Mouse (Mus musculus) frontal cortex, adult 2 months (tissue): ENCODE results near the gene Ubfd1. TPM values are rescaled to one million over a fixed set of nuclear protein-coding genes. Genes with fewer than 3 reads are reported as not detected.

Source experiments
- DNase-seq, 2 experiments: peaks; one replicate each; pipeline ENCODE4 v3.0.0; 2022; ENCODE audit warnings: low spot score in 1 of 2; ENCODE audit errors: extremely low spot score in 1 of 2
- polyA plus RNA-seq: library from polyadenylated mRNA; depleted of rRNA; stranded (reverse); fragments of >200 nt; gene quantifications from 2 replicates; pipeline ENCODE4 v1.2.3, GENCODE M21; 2012; rRNA removed

Gene Ubfd1
- 40.0 and 42.5 TPM in 2 replicates for polyA plus RNA-seq

DNA sequence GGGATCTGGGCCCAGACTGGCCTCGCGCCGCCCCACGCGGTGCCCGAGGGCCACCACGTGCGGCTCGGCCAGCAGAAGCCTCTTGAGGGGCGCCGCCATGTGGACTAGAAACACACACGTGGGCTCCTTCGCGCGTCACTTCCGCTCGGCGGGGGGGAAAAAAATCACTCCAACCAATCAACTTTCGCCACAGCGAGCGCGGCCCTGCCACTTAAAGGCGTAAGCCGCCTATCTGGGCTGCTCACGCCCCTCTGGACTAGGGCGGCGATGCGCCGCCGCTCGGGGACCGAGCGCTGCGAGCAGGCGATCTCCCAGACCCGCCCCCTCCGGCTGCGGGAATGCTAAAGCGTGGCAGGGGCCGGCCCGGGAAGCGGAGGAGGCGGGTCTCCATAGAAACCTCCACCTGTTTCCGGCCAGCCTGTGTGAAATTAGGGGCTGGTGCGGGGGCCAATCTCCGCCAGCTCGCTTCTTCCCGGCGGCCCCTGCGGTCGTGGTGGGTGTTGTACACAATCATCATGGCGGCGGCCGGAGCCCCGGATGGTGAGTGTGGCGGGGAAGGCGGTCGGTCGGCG, at the start of gene Ubfd1, which contains the start of gene Ears2:
TSS of gene Ubfd1 (plus strand) at position 231 of the 572 bp plus-strand sequence.
TSS of gene Ears2 (minus strand) at position 319 of the 572 bp plus-strand sequence.
- peak; percentile 96 to 98 for DNase-seq

DNA sequence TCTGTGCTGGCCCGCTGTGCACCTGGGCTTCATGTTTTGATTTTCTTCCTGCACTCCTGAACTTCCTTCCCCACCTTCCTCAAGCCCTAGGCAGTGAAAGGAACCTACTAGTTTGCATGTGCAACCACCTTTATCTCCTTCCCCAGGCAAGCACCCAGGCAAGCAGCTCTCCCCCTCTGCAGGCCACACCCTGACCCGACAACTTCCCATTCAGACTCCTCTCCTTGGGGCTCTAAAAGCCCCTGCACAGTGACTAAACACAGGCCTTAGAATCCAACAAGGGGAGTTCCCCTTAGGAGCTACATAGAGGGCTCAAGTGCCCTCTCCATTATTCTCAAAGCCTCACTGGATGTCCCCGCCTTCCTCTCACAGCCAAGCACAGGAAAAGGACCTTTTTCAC, 48.7 kb upstream of the Ubfd1 start:
- no peak for DNase-seq

DNA sequence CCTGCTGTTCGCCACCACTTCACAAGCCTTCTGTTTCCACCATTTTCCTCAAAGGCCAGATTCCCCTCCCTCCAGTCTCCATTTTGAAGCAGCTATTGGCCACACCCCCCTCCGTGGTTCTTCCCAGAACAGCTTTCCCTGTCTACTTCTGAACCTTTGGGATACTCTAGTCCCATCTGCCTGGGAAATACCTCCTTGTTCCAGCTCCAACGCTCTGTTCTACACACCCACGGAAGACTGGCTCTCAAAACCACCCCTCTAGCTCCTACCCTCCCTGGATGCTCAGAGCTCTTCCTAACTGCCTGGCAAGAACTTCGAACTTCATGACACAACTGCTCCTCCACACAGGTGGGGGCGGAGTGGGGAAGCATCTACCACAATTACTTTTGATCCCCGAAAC, 48.0 kb upstream of the Ubfd1 start:
- DNase-seq, result peak; percentile 52 to 74

DNA sequence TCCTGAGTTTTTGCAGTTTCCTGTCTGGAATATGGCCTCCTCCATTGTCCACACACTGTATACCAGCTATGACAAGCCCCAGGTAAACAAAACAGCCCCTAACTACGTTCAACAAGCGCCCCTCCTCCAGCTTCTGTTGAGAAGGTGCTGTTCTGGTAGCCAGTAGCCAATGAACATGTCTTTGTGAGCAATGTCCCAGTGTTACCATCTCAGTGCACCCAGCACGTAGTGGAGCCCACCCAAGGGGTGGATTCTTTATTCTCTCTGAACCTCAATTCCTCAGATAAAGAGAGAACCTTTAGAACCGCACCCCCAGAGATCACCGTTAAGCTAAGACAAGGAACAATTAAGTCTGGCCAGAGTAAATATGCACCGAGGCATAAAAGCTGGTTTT, 46.7 kb upstream of the Ubfd1 start:
- no peak for DNase-seq

DNA sequence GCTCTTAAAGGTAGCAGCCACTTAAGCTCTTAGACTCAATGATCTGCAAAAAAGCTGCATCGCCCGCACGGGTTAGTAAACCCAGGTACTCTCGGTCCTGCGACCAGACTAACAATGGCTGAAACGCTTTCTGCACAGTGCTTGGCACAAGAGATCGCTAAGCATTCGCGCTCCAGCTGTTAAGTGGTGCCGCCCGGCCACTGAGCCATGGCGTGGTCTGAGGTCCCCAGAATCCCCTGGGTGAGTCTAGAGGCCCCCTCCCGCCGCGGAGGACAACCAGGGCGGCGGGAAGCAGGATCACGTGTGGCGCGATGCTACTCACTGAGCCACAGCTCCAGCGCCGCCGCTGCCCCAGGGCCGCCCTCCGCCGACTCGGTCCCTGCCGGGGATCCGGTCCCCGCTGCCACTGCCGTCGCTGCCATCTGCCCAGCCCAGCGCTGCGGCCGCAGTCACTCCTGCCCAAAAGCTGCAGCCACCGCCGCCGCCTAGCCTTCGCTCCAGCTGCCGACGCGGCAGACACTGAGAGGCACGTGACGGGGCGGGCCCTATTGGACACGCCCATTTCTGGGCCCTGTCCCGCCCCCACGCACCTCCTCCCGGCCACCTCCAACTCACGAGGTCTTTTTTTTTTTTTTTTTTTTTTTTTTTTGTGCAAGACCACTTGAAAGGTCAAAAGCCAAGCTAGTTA, 46.2 kb upstream of the Ubfd1 start, which contains the start of gene Gga2:
TSS of gene Gga2 (minus strand) at position 556 of the 688 bp plus-strand sequence.
- peak; percentile 60 to 85 for DNase-seq

DNA sequence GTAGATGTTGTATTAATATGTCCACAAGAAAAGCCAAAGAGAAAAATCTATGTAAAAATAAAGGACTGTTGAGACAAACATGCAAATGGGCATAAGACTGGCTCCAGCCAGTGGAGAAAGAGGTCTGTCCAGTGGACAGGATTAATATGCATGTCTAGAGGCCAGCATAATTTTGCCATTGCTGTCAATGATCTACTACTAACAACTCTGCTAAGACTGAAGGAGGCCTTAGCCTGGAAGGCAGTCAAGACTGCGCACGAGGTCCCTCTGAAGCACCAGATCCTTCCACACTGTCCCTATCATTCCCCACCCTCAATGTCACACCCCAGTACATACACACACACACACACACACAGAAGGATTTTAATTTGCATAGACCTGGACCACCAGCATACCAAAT, 44.8 kb upstream of the Ubfd1 start:
- DNase-seq, result no peak

DNA sequence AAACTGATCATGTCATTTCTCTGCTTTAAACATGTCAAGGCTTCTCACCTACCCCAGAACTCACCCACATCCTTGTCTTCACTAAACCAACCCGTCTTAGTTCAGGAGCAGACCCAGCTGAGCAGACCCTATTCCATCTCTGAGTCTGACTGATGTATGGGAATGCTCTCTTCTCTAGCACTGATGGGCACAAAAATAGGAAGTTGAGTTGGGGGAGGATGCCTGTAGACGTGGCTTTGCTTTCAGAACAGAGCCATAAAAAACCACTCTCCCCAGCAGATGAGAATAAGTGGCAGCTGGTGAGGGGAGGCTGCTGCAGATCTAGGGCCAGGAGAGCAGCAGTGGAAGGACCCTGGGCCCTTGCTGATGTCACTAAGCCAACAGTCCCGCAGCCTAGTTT, 33.6 kb upstream of the Ubfd1 start:
- DNase-seq, result no peak

DNA sequence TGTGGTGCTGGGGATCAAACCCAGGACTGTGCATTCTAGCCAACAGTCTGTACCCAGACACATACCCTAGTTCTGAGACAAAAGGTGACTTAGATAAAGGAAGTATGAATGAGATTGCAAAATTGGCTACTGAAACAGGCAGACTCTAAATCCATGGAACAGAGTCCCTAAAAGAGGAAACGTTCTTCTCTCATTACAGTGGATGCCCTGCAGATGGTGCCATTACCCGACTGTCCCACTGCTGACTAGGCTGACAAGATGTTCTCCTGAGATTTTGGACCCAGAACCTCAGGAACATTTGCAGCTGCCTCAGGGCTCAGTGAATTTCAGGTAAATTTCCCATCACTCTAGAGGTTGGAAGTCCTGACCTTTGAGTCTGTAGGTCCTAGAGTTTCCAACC, 32.6 kb upstream of the Ubfd1 start:
- peak in 1 of 2 experiments; percentile 25 for DNase-seq

DNA sequence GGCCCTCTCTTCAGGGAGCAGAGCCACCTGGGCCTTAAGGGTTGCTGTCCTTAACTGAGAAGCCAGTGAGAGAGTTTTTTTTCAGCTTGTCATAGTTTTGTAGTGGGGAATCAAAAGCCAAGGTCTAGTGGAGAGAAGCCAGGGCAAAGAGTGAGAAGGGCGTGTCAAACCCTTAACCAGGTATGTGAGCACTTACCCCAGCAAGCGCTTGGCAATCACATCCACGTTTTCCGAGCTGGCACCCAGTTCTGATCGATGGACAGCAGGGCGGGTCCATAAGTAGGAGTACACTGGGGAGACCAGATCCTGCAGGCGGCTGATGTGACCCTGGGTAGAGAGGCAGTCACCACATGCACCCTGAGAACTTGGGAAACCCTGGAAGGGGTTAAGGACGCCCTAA, 22.9 kb upstream of the Ubfd1 start:
- no peak for DNase-seq

DNA sequence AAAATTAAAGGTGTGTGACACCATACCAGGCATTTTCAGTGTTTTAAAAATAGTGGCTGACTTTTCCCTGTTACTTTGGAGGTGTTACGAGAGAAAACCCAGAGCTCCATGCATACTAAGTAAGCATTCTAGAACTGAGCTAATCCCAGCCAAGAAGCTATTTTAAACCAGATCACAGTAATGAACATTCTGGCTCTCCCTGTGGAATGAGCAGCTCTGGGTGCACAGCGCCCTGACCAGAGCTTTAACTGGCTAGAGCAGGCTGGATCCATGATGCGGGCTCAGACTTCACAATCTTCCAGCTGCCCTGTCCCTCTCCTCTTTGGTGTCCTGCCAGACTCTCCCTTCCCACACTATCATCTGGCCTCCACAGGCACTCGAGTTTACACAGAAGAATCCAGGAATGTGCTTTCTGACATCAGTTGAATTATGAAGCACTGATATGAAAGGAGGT, 21.8 kb upstream of the Ubfd1 start:
- peak; percentile 24 to 65 for DNase-seq

DNA sequence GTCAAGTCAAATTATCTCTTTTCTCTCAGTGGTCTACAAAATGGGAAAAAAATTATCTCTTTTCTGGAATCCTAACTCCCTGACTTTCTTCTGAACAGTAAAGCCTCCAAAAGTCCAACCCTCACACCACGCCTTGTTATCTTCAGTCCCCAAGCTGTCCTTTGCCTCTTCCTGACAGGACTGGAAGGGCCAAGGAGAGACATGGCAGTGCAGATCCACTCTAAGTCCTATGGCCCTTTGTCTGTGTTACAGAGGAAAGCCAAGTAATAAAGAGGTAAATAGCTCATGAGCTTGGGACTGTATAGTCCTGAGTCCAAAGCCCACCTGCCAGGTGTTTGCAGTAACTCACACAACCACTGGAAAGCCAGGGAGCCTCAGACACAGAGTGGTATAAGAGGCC, 21.3 kb upstream of the Ubfd1 start:
- DNase-seq, result no peak

DNA sequence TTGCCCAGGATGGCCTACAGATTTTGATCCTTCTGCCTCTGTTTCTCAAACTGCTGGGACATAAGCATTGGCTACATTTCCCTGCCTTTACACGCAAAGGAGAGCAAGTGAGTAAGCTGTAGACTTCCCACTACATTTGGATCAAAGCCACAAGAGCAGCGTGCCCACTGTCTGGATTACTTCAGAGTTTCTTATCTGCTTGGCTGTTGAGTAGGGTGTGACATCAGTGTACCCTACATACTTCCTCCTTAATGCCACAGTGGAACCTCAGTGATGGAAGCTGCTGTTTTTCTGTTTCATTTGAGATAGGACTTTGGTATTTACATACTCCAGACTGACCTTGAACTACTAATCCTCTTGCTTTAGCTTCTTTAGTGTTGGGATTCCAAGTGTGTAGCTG, 20.2 kb upstream of the Ubfd1 start:
- no peak for DNase-seq

DNA sequence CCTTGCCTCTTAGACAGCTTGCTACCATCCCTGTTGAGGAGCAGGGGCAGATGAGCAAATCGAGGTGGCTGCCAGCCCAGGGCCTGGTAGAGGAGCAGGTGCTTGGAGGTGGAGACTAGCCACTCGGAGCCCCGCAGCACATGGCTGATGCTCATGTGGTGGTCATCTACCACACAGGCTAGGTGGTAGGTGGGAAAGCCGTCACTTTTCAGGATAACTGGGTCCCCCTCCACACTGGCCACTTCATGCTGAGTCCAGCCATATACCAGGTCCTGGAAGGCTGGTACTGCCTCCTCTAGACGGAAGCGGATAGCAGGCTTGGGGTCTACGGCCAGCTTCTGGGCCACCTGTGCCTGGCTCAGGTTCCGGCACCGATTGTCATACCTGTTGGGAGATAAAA, 18.8 kb upstream of the Ubfd1 start:
- DNase-seq, result no peak

DNA sequence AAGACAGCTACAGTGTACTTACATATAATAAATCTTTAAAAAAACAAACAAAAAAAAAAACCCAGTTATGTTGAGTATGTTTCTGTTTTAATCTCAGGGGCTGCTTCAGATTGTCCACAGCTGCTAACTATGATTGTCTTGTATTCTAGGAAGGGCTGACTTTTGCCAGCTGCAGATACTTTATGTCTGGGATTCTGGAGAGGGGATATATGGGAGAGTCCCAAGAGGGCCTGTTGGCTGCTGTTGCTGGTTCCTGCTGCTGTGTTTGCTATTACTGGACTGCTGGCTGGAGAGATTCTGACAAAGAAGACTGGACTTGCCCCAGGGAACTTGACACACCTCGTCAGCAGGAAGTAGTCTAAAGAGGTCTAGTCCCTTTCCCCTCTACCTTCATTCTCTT, 16.1 kb upstream of the Ubfd1 start:
- no peak for DNase-seq

DNA sequence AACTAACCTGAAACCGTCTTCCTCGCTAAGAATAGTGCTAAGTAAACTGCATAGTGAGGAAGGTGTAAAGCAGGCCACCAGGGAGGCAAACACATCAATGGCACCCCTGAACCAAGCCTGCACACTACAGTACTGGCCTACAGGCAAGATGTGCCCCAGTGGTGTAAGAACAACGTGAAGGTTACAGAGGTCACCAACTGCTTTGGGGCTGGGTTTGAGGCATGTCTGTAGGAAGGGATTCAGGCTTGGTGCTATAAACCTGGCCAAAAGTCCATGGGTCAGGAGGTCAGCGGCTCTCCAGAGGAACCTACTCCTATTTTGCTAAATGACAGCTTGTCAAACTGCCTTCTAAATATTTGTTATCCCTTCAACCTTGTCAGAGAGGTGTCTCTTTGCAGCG, 10.3 kb upstream of the Ubfd1 start:
- no peak for DNase-seq

DNA sequence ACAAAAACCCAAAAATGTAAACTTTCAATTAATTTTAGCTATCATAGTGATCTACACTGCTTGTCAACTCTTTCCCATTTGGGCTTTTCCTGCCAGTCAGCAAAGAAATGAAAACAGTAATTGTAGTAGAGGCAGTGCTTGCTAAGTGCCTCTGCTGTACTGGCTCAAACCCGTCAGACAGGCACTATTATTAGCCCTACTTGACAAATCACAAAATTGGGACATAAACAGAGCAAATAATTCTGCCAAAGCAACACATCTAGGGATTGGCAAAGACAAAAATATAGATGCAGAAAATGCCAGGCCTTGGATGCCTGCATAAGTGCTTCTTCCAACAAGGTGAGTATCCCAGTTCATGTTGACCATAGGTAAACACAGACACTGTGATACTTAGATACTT, 1.3 kb upstream of the Ubfd1 start:
- DNase-seq, result no peak

DNA sequence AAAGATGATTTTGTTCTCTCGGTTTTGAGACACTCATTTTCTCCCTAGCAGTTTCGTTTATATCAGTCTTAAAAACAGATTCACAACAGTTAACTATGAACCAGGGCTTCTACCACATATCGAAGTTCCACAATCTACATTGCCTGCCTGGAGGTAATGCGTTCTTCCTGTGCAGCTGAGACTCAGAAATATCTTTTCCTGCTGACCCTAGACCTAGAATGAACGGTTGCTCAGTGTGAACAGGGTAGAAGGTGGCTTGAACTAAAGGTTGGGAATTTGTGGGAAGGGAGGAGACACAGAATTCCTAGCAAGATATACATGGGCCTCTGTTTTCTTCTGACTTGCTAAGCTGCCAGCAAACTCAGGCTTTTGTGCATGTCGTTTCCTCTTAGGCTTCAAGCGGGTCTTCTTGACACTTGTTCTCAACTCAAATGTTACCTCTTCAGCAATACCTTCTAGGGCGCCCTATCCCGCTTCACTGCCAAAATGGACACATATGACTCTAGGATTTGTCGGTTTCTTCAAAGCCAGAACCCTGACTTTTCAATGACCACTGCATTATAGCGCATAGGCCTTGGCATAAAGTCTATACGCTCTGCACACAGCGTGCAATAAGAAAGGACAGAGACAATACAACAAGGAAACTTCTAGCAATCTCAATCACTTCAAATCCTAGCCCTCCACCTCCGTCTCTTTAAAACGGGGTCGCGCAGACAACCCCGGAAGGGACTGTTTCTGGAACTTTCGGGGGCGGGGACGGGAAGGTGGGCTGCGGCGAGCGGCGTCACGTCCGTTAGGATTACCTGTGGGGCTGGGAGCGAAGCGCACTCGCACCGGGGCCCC, 652 bp upstream of the Ubfd1 start:
- no peak for DNase-seq

DNA sequence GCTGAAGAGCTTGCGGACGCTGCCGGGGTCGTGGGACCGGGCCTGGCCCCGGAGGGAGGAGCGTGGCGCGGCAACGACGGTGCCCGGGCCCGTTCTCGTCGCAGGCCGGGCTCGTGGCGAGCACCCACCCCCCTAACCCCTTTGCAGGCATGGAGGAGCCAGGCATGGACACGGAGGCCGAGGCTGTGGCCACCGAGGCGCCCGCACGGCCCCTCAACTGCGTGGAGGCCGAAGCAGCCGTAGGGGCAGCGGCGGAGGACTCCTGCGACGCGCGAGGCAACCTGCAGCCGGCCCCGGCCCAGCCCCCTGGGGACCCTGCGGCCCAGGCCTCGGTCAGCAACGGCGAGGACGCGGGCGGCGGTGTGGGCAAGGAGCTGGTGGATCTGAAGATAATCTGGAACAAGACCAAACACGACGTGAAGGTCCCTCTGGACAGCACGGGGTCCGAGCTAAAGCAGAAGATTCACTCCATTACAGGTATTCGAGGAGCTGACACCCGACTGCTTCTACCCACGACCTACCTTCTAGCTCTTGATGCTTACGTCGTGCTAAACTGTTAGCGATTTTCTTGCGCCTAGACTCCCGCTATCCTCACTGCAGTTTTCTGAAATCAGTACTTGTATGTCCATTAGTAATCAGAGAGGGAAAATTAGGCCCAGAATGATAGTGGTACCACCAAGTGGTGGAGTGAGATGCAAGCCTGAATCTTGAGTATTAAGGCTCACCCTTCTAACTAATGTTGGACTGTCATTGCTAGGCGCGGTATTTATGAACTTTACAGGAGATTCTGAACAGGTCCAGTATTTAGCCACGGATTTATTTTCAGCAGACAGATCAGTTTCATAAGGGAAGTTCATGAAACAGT, 774 bp downstream of the Ubfd1 start:
- no peak for DNase-seq

DNA sequence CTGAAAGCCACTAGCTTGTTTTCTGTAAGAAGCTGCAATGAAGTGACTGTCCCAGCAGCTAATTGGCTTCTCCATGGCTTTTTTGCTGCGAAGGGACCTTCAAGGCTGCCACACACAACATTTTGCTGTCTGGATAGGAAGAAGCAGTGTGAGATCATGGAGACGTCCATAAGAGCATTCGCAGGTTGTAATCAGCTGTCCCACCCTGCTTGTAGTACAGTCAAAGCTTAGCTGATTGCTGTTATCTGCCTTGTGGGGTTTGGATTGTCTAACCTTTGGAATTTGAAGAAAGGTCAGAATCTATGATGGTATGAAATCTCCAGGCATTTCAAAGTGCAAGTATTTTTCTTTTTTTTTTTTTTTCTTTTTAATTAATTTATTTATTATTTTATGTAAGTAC, 7.4 kb downstream of the Ubfd1 start:
- DNase-seq, result no peak

DNA sequence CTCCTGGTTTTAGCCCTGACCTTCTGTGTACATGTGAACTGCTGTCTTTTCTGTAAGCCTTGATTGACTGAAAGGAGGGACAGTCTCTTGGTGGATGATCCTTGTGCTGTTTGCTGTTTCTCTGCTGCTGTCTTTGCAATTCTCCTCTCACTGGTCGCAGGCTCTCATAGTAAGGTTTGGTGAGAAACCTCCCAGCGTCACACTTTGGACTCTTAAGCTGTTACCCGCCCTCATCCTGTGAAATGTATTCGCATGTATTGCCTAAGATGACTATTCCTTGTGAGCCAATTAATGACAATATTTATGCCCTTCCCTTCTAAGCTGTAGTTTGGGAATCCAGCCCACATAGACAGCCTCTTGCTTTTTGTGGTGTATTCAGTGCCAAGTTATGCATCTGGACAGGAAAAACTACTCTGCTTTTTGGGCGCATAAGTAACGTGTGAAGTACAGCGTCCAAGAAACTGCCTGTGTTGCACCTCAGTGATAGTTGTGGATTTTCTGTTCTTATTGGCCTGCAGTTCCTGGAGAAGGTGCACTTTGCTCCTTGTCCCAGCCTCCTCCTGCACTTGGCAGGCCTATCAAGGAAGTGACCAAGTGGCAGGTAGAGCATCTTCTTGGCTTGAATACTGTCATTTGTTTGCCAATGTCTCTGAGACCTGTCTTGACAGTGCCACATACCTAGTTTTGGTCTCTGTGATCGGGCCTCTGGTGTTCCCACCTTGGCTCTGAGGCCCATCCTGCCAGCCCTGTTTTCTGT, 13.0 kb downstream of the Ubfd1 start:
- no peak for DNase-seq
